Mouse (Mus musculus): Measurements from ENCODE around the gene Phactr4. TPM values are rescaled to one million over a fixed set of nuclear protein-coding genes. Genes with fewer than 3 reads are reported as not detected.
"Not testable (repeated sequence)": the region's sequence is repeated elsewhere in the genome, so short reads cannot be mapped to it uniquely, and the experiment has no call there.

Gene Phactr4
- polyA plus RNA-seq, 1 experiment from 2014 or later, result 20.8 TPM

- whole genome bisulfite sequencing, result under 1% methylated on average over 10 of the region's 13 CpGs
- no peak for ATAC-seq (ENCODE audit: low read depth)
- Histone ChIP-seq H3K4me1 (replicated peaks; ENCODE audit: control insufficient read depth, insufficient read depth, low read length) (peaks cover 19% of the 10 kb centered on the region), H3K27me3 (ENCODE audit: control insufficient read depth, insufficient read depth, low read depth, low read length) (no peaks in the 10 kb centered on the region), H3K9ac (ENCODE audit: low read length) (peak overlapping the region; percentile 91), H3K4me2 (ENCODE audit: low read depth, low read length) (peak overlapping the region; percentile 72), H3K4me3 (ENCODE audit: low read length) (peak overlapping the region; percentile 84), H3K27ac (ENCODE audit: low read length) (peak overlapping the region; percentile 99), H3K36me3 (ENCODE audit: control insufficient read depth, insufficient read depth, low read length) (no peaks in the 10 kb centered on the region), H3K9me3 (ENCODE audit: control insufficient read depth, low read length) (no peaks in the 10 kb centered on the region)
Measured at GRCm38 (mm10) chr4:132421556-132421922, 750 bp downstream of the Phactr4 start.

- no peak for ATAC-seq (ENCODE audit: low read depth)
- Histone ChIP-seq H3K4me1 (replicated peaks; ENCODE audit: control insufficient read depth, insufficient read depth, low read length) (peaks cover 19% of the 10 kb centered on the region), H3K4me3 (ENCODE audit: low read length) (peak overlapping the region; percentile 84), H3K9me3 (ENCODE audit: control insufficient read depth, low read length) (no peaks in the 10 kb centered on the region), H3K27me3 (ENCODE audit: control insufficient read depth, insufficient read depth, low read depth, low read length) (no peaks in the 10 kb centered on the region), H3K4me2 (ENCODE audit: low read depth, low read length) (peak overlapping the region; percentile 72), H3K36me3 (ENCODE audit: control insufficient read depth, insufficient read depth, low read length) (no peaks in the 10 kb centered on the region), H3K9ac (ENCODE audit: low read length) (0 out of 2 replicates have a peak overlapping the region, but pooled peaks have one; percentile 91), H3K27ac (ENCODE audit: low read length) (no peak overlapping the region)
- 78% methylated on average over 5 of the region's 5 CpGs for WGBS
Measured at GRCm38 (mm10) chr4:132420471-132420870, 1.8 kb downstream of the Phactr4 start.

- Histone ChIP-seq H3K27ac (ENCODE audit: low read length) (peak overlapping the region; percentile 65), H3K9ac (ENCODE audit: low read length) (no peak overlapping the region), H3K36me3 (ENCODE audit: control insufficient read depth, insufficient read depth, low read length) (no peaks in the 10 kb centered on the region; the same call in 1 of the 2 replicates), H3K4me1 (replicated peaks; ENCODE audit: control insufficient read depth, insufficient read depth, low read length) (peaks cover 19% of the 10 kb centered on the region), H3K4me2 (ENCODE audit: low read depth, low read length) (no peak overlapping the region), H3K9me3 (ENCODE audit: control insufficient read depth, low read length) (no peaks in the 10 kb centered on the region), H3K27me3 (ENCODE audit: control insufficient read depth, insufficient read depth, low read depth, low read length) (no peaks in the 10 kb centered on the region), H3K4me3 (ENCODE audit: low read length) (no peak overlapping the region)
- ATAC-seq (ENCODE audit: low read depth), result peak; percentile 35; the same call in 1 of the 2 replicates
Measured at GRCm38 (mm10) chr4:132415966-132416365, 6.3 kb downstream of the Phactr4 start.

GRCm38 (mm10) chr4:132413257-132413656 lies 9.0 kb downstream of the Phactr4 start:
- ATAC-seq (ENCODE audit: low read depth); H3K27ac ChIP-seq (ENCODE audit: low read length); H3K27me3 ChIP-seq (ENCODE audit: control insufficient read depth, insufficient read depth, low read depth, low read length); H3K9ac ChIP-seq (ENCODE audit: low read length); H3K9me3 ChIP-seq (ENCODE audit: control insufficient read depth, low read length); H3K36me3 ChIP-seq (ENCODE audit: control insufficient read depth, insufficient read depth, low read length); H3K4me3 ChIP-seq (ENCODE audit: low read length); H3K4me2 ChIP-seq (ENCODE audit: low read depth, low read length): not testable (repeated sequence)
- 89% methylated on average over 4 of the region's 4 CpGs for WGBS
- H3K4me1 ChIP-seq (replicated peaks; ENCODE audit: control insufficient read depth, insufficient read depth, low read length), result peaks cover 11% of the 10 kb centered on the region

- no peaks in the 10 kb centered on the region for H3K9me3 ChIP-seq (ENCODE audit: control insufficient read depth, low read length)
- no peak overlapping the region for H3K9ac ChIP-seq (ENCODE audit: low read length)
- no peak overlapping the region for H3K4me3 ChIP-seq (ENCODE audit: low read length)
- H3K27me3 ChIP-seq (ENCODE audit: control insufficient read depth, insufficient read depth, low read depth, low read length), result no peaks in the 10 kb centered on the region
- no peak overlapping the region for H3K4me2 ChIP-seq (ENCODE audit: low read depth, low read length)
- WGBS, result 46% methylated on average over 8 of the region's 8 CpGs
- H3K4me1 ChIP-seq (replicated peaks; ENCODE audit: control insufficient read depth, insufficient read depth, low read length), result peaks cover 8% of the 10 kb centered on the region
- peak overlapping the region; percentile 61 for H3K27ac ChIP-seq (ENCODE audit: low read length)
- H3K36me3 ChIP-seq (ENCODE audit: control insufficient read depth, insufficient read depth, low read length), result no peaks in the 10 kb centered on the region; the same call in 1 of the 2 replicates
- peak; percentile 69 for ATAC-seq (ENCODE audit: low read depth)
Measured at GRCm38 (mm10) chr4:132411322-132412094, 10.8 kb downstream of the Phactr4 start.

- Histone ChIP-seq H3K36me3 (ENCODE audit: control insufficient read depth, insufficient read depth, low read length) (no peaks in the 10 kb centered on the region; the same call in 1 of the 2 replicates), H3K4me1 (replicated peaks; ENCODE audit: control insufficient read depth, insufficient read depth, low read length) (peaks cover 5% of the 10 kb centered on the region), H3K4me2 (ENCODE audit: low read depth, low read length) (no peak overlapping the region), H3K27me3 (ENCODE audit: control insufficient read depth, insufficient read depth, low read depth, low read length) (no peaks in the 10 kb centered on the region), H3K9ac (ENCODE audit: low read length) (no peak overlapping the region), H3K4me3 (ENCODE audit: low read length) (no peak overlapping the region), H3K9me3 (ENCODE audit: control insufficient read depth, low read length) (no peaks in the 10 kb centered on the region), H3K27ac (ENCODE audit: low read length) (no peak overlapping the region)
- ATAC-seq (ENCODE audit: low read depth), result no peak
- WGBS, result 85% methylated on average over 4 of the region's 4 CpGs
Measured at GRCm38 (mm10) chr4:132409587-132410229, 12.6 kb downstream of the Phactr4 start.

- WGBS, result 67% methylated on average over 13 of the region's 13 CpGs
- H3K4me3 ChIP-seq (ENCODE audit: low read length), result no peak overlapping the region
- no peak overlapping the region for H3K27ac ChIP-seq (ENCODE audit: low read length)
- H3K4me1 ChIP-seq (replicated peaks; ENCODE audit: control insufficient read depth, insufficient read depth, low read length), result peaks cover 7% of the 10 kb centered on the region; the same call in 1 of the 2 replicates
- no peak overlapping the region for H3K4me2 ChIP-seq (ENCODE audit: low read depth, low read length)
- H3K36me3 ChIP-seq (ENCODE audit: control insufficient read depth, insufficient read depth, low read length), result no peaks in the 10 kb centered on the region
- ATAC-seq (ENCODE audit: low read depth), result no peak
- H3K27me3 ChIP-seq (ENCODE audit: control insufficient read depth, insufficient read depth, low read depth, low read length), result no peaks in the 10 kb centered on the region
- H3K9me3 ChIP-seq (ENCODE audit: control insufficient read depth, low read length), result no peaks in the 10 kb centered on the region
- no peak overlapping the region for H3K9ac ChIP-seq (ENCODE audit: low read length)
Measured at GRCm38 (mm10) chr4:132406393-132407189, 15.7 kb downstream of the Phactr4 start.

- no peaks in the 10 kb centered on the region for H3K36me3 ChIP-seq (ENCODE audit: control insufficient read depth, insufficient read depth, low read length)
Measured at GRCm38 (mm10) chr4:132404588-132404987, 17.7 kb downstream of the Phactr4 start.

More at GRCm38 (mm10) chr4:132404588-132404987, 17.7 kb downstream of the Phactr4 start:
- ATAC-seq (ENCODE audit: low read depth), result no peak
- H3K4me1 ChIP-seq (replicated peaks; ENCODE audit: control insufficient read depth, insufficient read depth, low read length), result peaks cover 7% of the 10 kb centered on the region; the same call in 1 of the 2 replicates
- H3K27ac ChIP-seq (ENCODE audit: low read length), result no peak overlapping the region
- no peaks in the 10 kb centered on the region for H3K9me3 ChIP-seq (ENCODE audit: control insufficient read depth, low read length)
- H3K4me2 ChIP-seq (ENCODE audit: low read depth, low read length), result no peak overlapping the region
- no peaks in the 10 kb centered on the region for H3K27me3 ChIP-seq (ENCODE audit: control insufficient read depth, insufficient read depth, low read depth, low read length)
- 59% methylated on average over 5 of the region's 5 CpGs for WGBS
- no peak overlapping the region for H3K9ac ChIP-seq (ENCODE audit: low read length)
- H3K4me3 ChIP-seq (ENCODE audit: low read length), result no peak overlapping the region

Data from lung, embryonic 16.5 days (tissue).